Mouse (Mus musculus) forebrain, embryonic 12.5 days (tissue): Measurements from ENCODE around the gene Trim72. TPM values are rescaled to one million over a fixed set of nuclear protein-coding genes. Genes with fewer than 3 reads are reported as not detected.

Source experiments
- ATAC-seq: fragments of 200-750 bp; cut with Nextera tagmentation; 2 replicates; pipeline ENCODE4 v1.8.0; 2017; ENCODE audit warnings: moderate TSS enrichment; ENCODE audit not compliant: low FRiP score
- H3K27ac ChIP-seq: fragments of 300-500 bp; sonication (generic); 2 replicates; pipeline ENCODE4 v1.5.1; 2016; ENCODE audit warnings: mild to moderate bottlenecking
- H3K27me3 ChIP-seq: fragments of 300-500 bp; sonication (generic); 2 replicates; pipeline ENCODE4 v1.6.1; 2016; ENCODE audit warnings: mild to moderate bottlenecking
- H3K36me3 ChIP-seq: fragments of 300-500 bp; sonication (generic); replicated peaks from 2 replicates; pipeline ENCODE4 v1.6.1; 2016; ENCODE audit warnings: mild to moderate bottlenecking
- H3K4me1 ChIP-seq: fragments of 300-500 bp; sonication (generic); 2 replicates; pipeline ENCODE4 v1.6.1; 2016
- H3K4me2 ChIP-seq: fragments of 300-500 bp; sonication (generic); 2 replicates; pipeline ENCODE4 v1.6.1; 2016; ENCODE audit warnings: mild to moderate bottlenecking, moderate library complexity
- H3K4me3 ChIP-seq: fragments of 300-500 bp; sonication (generic); replicated peaks from 2 replicates; pipeline ENCODE4 v1.5.1; 2016; ENCODE audit warnings: mild to moderate bottlenecking
- H3K9ac ChIP-seq: fragments of 300-500 bp; sonication (generic); 2 replicates; pipeline ENCODE4 v1.6.1; 2016; ENCODE audit warnings: mild to moderate bottlenecking
- H3K9me3 ChIP-seq: fragments of 300-500 bp; sonication (generic); 2 replicates; pipeline ENCODE4 v1.6.1; 2016
- WGBS: fragments of 180-500 bp; shearing (Covaris S2); methylation state at CpG from one replicate; pipeline ENCODE4 v1.1.7; 2016; 5-methylcytosine and 5-hydroxymethylcytosine counted together
- polyA plus RNA-seq: library from polyadenylated mRNA; unstranded; fragments of >200 nt; fragmentation: Nextera tagmentation; extraction: Ambion mirVana; gene quantifications from 2 replicates; pipeline ENCODE4 v1.2.1, GENCODE M21; 2016

The Trim72 gene
- polyA plus RNA-seq, 1 experiment from 2014 or later, result not detected

GRCm38 (mm10) chr7:127992488-127993340 lies 11.0 kb upstream of the Trim72 start:
- H3K4me2 ChIP-seq, result no peak overlapping the region
- H3K27ac ChIP-seq, result no peak overlapping the region
- 48% methylated on average over 5 of the region's 5 CpGs for WGBS
- H3K36me3 ChIP-seq, result peaks cover 28% of the 10 kb centered on the region
- H3K4me1 ChIP-seq, result 0 out of 2 replicates have a peak, but pooled peaks cover 4% of the 10 kb centered on the region
- ATAC-seq, result peak; percentile 36; the same call in 1 of the 2 replicates
- no peak overlapping the region for H3K4me3 ChIP-seq
- no peak overlapping the region for H3K9ac ChIP-seq
- H3K9me3 ChIP-seq, result no peaks in the 10 kb centered on the region
- no peaks in the 10 kb centered on the region for H3K27me3 ChIP-seq

GRCm38 (mm10) chr7:127993341-127993977 lies 10.3 kb upstream of the Trim72 start, which contains the start of gene Pycard:
Gene Pycard, minus strand, starts transcription at chr7:127993867.
- H3K4me1 ChIP-seq, result 0 out of 2 replicates have a peak, but pooled peaks cover 4% of the 10 kb centered on the region
- H3K4me3 ChIP-seq, result no peak within 1 kb of the TSS
- H3K27ac ChIP-seq, result no peak within 1 kb of the TSS
- ATAC-seq, result no peak
- H3K4me2 ChIP-seq, result peak within 1 kb of the TSS; percentile 21; the same call in 1 of the 2 replicates
- H3K27me3 ChIP-seq, result no peaks in the 10 kb centered on the region
- H3K36me3 ChIP-seq, result peaks cover 21% of the 10 kb centered on the region
- WGBS, result 25% methylated on average over 18 of the region's 18 CpGs
- H3K9me3 ChIP-seq, result no peaks in the 10 kb centered on the region
- H3K9ac ChIP-seq, result no peak within 1 kb of the TSS

- no peak overlapping the region for H3K27ac ChIP-seq
- H3K36me3 ChIP-seq, result no peaks in the 10 kb centered on the region
- no peak overlapping the region for H3K9ac ChIP-seq
- H3K4me1 ChIP-seq, result peaks cover under 1% of the 10 kb centered on the region; the same call in 1 of the 2 replicates
- H3K4me2 ChIP-seq, result no peak overlapping the region
- no peak overlapping the region for H3K4me3 ChIP-seq
- no peak for ATAC-seq
- no peaks in the 10 kb centered on the region for H3K9me3 ChIP-seq
- WGBS, result 88% methylated on average over 1 of the region's 1 CpGs
- peaks cover 7% of the 10 kb centered on the region; the same call in 1 of the 2 replicates for H3K27me3 ChIP-seq
Measured at GRCm38 (mm10) chr7:127999436-127999835, 4.3 kb upstream of the Trim72 start.

- 78% methylated on average over 1 of the region's 1 CpGs for WGBS
- Histone ChIP-seq H3K27ac (no peak overlapping the region), H3K4me3 (no peak overlapping the region), H3K9ac (no peak overlapping the region), H3K27me3 (peaks cover 16% of the 10 kb centered on the region; the same call in 1 of the 2 replicates), H3K4me1 (peaks cover 6% of the 10 kb centered on the region; the same call in 1 of the 2 replicates), H3K4me2 (no peak overlapping the region), H3K9me3 (no peaks in the 10 kb centered on the region), H3K36me3 (no peaks in the 10 kb centered on the region)
- no peak for ATAC-seq
Measured at GRCm38 (mm10) chr7:128000068-128000950, 3.4 kb upstream of the Trim72 start.

GRCm38 (mm10) chr7:128003098-128003497 lies 651 bp upstream of the Trim72 start:
- WGBS, result 89% methylated on average over 6 of the region's 6 CpGs

GRCm38 (mm10) chr7:128004150-128004486 lies 369 bp downstream of the Trim72 start:
- peak overlapping the region; percentile 27; the same call in 1 of the 2 replicates for H3K4me2 ChIP-seq
- no peak overlapping the region for H3K9ac ChIP-seq
- H3K27me3 ChIP-seq, result peaks cover 24% of the 10 kb centered on the region; the same call in 1 of the 2 replicates
- no peaks in the 10 kb centered on the region for H3K9me3 ChIP-seq
- H3K4me1 ChIP-seq, result peaks cover 6% of the 10 kb centered on the region; the same call in 1 of the 2 replicates
- no peak for ATAC-seq
- H3K36me3 ChIP-seq, result no peaks in the 10 kb centered on the region
- WGBS, result 79% methylated on average over 5 of the region's 5 CpGs
- no peak overlapping the region for H3K4me3 ChIP-seq
- H3K27ac ChIP-seq, result no peak overlapping the region

More at GRCm38 (mm10) chr7:128003098-128003497, 651 bp upstream of the Trim72 start:
- H3K9me3 ChIP-seq, result no peaks in the 10 kb centered on the region
- H3K36me3 ChIP-seq, result no peaks in the 10 kb centered on the region
- peaks cover 16% of the 10 kb centered on the region; the same call in 1 of the 2 replicates for H3K27me3 ChIP-seq
- H3K27ac ChIP-seq, result no peak overlapping the region
- no peak overlapping the region for H3K4me3 ChIP-seq
- H3K4me1 ChIP-seq, result peaks cover 6% of the 10 kb centered on the region; the same call in 1 of the 2 replicates
- H3K4me2 ChIP-seq, result no peak overlapping the region
- ATAC-seq, result no peak
- H3K9ac ChIP-seq, result no peak overlapping the region

- Histone ChIP-seq H3K27ac (no peak overlapping the region), H3K4me3 (no peak overlapping the region), H3K4me1 (peaks cover 6% of the 10 kb centered on the region; the same call in 1 of the 2 replicates), H3K9ac (no peak overlapping the region), H3K36me3 (no peaks in the 10 kb centered on the region), H3K9me3 (no peaks in the 10 kb centered on the region), H3K4me2 (peak overlapping the region; percentile 27), H3K27me3 (peaks cover 27% of the 10 kb centered on the region; the same call in 1 of the 2 replicates)
- no peak for ATAC-seq
- 27% methylated on average over 35 of the region's 35 CpGs for WGBS
Measured at GRCm38 (mm10) chr7:128004487-128005362, 976 bp downstream of the Trim72 start.

GRCm38 (mm10) chr7:128006193-128006592 lies 2.4 kb downstream of the Trim72 start:
- H3K27me3 ChIP-seq, result peaks cover 27% of the 10 kb centered on the region; the same call in 1 of the 2 replicates
- H3K36me3 ChIP-seq, result no peaks in the 10 kb centered on the region
- no peak overlapping the region for H3K9ac ChIP-seq
- 78% methylated on average over 7 of the region's 7 CpGs for WGBS
- ATAC-seq, result no peak
- no peak overlapping the region for H3K4me3 ChIP-seq
- H3K9me3 ChIP-seq, result no peaks in the 10 kb centered on the region
- no peak overlapping the region for H3K4me2 ChIP-seq
- peaks cover 6% of the 10 kb centered on the region; the same call in 1 of the 2 replicates for H3K4me1 ChIP-seq
- no peak overlapping the region for H3K27ac ChIP-seq

GRCm38 (mm10) chr7:128009715-128010340 lies 6.1 kb downstream of the Trim72 start:
- ATAC-seq, result no peak
- peaks cover 1% of the 10 kb centered on the region; the same call in 1 of the 2 replicates for H3K4me1 ChIP-seq
- no peak overlapping the region for H3K4me3 ChIP-seq
- H3K27me3 ChIP-seq, result peaks cover 16% of the 10 kb centered on the region; the same call in 1 of the 2 replicates
- H3K9ac ChIP-seq, result no peak overlapping the region
- no peaks in the 10 kb centered on the region for H3K36me3 ChIP-seq
- 61% methylated on average over 40 of the region's 40 CpGs for WGBS
- no peak overlapping the region for H3K27ac ChIP-seq
- H3K9me3 ChIP-seq, result no peaks in the 10 kb centered on the region
- no peak overlapping the region; the same call in 1 of the 2 replicates for H3K4me2 ChIP-seq

GRCm38 (mm10) chr7:128012136-128012780 lies 8.5 kb downstream of the Trim72 start:
- peaks cover 11% of the 10 kb centered on the region; the same call in 1 of the 2 replicates for H3K27me3 ChIP-seq
- H3K36me3 ChIP-seq, result no peaks in the 10 kb centered on the region
- no peak overlapping the region for H3K4me2 ChIP-seq
- H3K4me1 ChIP-seq, result no peaks in the 10 kb centered on the region
- no peak overlapping the region for H3K4me3 ChIP-seq
- ATAC-seq, result no peak
- WGBS, result 76% methylated on average over 13 of the region's 13 CpGs
- no peaks in the 10 kb centered on the region for H3K9me3 ChIP-seq
- H3K27ac ChIP-seq, result no peak overlapping the region
- no peak overlapping the region for H3K9ac ChIP-seq
